In the genomic region with DNA sequence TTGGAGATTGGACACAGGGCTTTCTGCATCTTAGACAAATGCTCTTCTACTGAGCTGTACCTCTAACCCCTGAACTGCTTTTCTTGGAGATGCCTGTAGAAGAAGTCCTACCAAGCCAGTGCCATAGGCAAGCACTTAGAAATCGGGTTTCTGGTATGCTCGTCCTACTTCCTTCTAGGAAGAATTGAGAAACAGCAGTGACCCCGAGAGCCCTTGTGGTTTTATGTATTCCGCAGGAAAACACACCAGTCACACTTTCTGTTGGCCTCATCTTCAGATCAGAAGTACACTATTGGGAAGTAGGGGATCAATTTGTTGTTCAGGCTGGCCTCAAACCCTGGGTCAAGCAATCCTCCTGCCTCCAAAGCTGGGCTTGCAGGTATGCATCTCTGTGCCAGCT, we compare ENCODE assay signal across 20 mouse cellular contexts. TPM values are rescaled to one million over a fixed set of nuclear protein-coding genes. Genes with fewer than 3 reads are reported as not detected.
DNase-seq lines count a peak whose midpoint lies in the region; ATAC-seq lines count a peak whose summit lies in the region.
"Had no signal": no experiment of that assay in that cellular context is flagged by ENCODE, and none has a peak within 500 bp of the region (broad histone marks: within the 10 kb centered on the region; RNA-seq: fewer than 3 reads in every experiment).

No protein-coding gene starts in this region.

- DNase-seq in limb, embryonic 10.5 days (ENCODE audit: low spot score): no peak
- DNase-seq in 416B (ENCODE audit: low read depth): peak; percentile 80
- DNase-seq in fibroblast of lung, adult 2 months (ENCODE audit: low read depth): peak; percentile 37
- DNase-seq in layer of hippocampus, adult 9-11 months: no peak
- no peak for DNase-seq in ovary, postnatal 14 days (ENCODE audit: low spot score)
- DNase-seq: adrenal gland, postnatal 10 days; cerebellum, adult 9-11 months; heart, adult 11 months; heart, postnatal 14 days; kidney, adult 9 months; lung, adult 2 months; right cerebral cortex, adult 18-20 months had no signal

- peaks cover 19% of the 10 kb centered on the region; the same call in 1 of the 2 replicates for H3K4me1 ChIP-seq in limb, embryonic 15.5 days
- H3K4me1 ChIP-seq in limb, embryonic 10.5 days: peaks cover 19% of the 10 kb centered on the region
- H3K4me1 ChIP-seq: heart, embryonic 12.5 days; hindbrain, embryonic 13.5 days; intestine, embryonic 15.5 days; neural tube, embryonic 12.5 days had no signal

- H3K4me2 ChIP-seq in limb, embryonic 15.5 days: no peak overlapping the region
- H3K4me2 ChIP-seq: heart, embryonic 12.5 days; hindbrain, embryonic 13.5 days; intestine, embryonic 15.5 days; neural tube, embryonic 12.5 days had no signal

- no peak overlapping the region for H3K9ac ChIP-seq in limb, embryonic 15.5 days
- H3K9ac ChIP-seq: heart, embryonic 12.5 days; hindbrain, embryonic 13.5 days; intestine, embryonic 15.5 days; neural tube, embryonic 12.5 days had no signal

- ATAC-seq in limb, embryonic 15.5 days (ENCODE audit: insufficient number of reproducible peaks, low FRiP score, low TSS enrichment, low read depth): no peak
- 0 out of 2 replicates have a peak, but pooled peaks have one; percentile 24 for ATAC-seq in monocyte, adult 5-6 weeks (replicated peaks; ENCODE audit: insufficient number of reproducible peaks, low FRiP score, low TSS enrichment, poor library complexity, severe bottlenecking)
- ATAC-seq: intestine, embryonic 15.5 days had no signal

- no peaks in the 10 kb centered on the region for H3K36me3 ChIP-seq in limb, embryonic 15.5 days
- H3K36me3 ChIP-seq in limb, embryonic 10.5 days: no peaks in the 10 kb centered on the region
- H3K36me3 ChIP-seq: heart, embryonic 12.5 days; hindbrain, embryonic 13.5 days; intestine, embryonic 15.5 days; neural tube, embryonic 12.5 days had no signal

- H3K9me3 ChIP-seq in limb, embryonic 15.5 days: no peaks in the 10 kb centered on the region
- no peaks in the 10 kb centered on the region for H3K9me3 ChIP-seq in limb, embryonic 10.5 days (replicated peaks)
- H3K9me3 ChIP-seq: heart, embryonic 12.5 days; hindbrain, embryonic 13.5 days; intestine, embryonic 15.5 days; neural tube, embryonic 12.5 days had no signal

- H3K27ac ChIP-seq in limb, embryonic 15.5 days: peak overlapping the region; percentile 40; the same call in 1 of the 2 replicates
- H3K27ac ChIP-seq in limb, embryonic 10.5 days: no peak overlapping the region
- H3K27ac ChIP-seq: hindbrain, embryonic 13.5 days; intestine, embryonic 15.5 days; neural tube, embryonic 12.5 days; stomach, postnatal 0 days had no signal

- 67% methylated on average over 4 of the region's 4 CpGs for WGBS in limb, embryonic 15.5 days
- WGBS in limb, embryonic 10.5 days: 84% methylated on average over 4 of the region's 4 CpGs

- H3K4me3 ChIP-seq in limb, embryonic 15.5 days: no peak overlapping the region
- no peak overlapping the region for H3K4me3 ChIP-seq in limb, embryonic 10.5 days
- H3K4me3 ChIP-seq: heart, embryonic 12.5 days; hindbrain, embryonic 13.5 days; intestine, embryonic 15.5 days; neural tube, embryonic 12.5 days had no signal

- no peaks in the 10 kb centered on the region for H3K27me3 ChIP-seq in limb, embryonic 15.5 days
- H3K27me3 ChIP-seq in limb, embryonic 10.5 days (ENCODE audit: low read depth, poor library complexity, severe bottlenecking): no peaks in the 10 kb centered on the region
- H3K27me3 ChIP-seq: heart, embryonic 12.5 days; hindbrain, embryonic 13.5 days; intestine, embryonic 15.5 days; neural tube, embryonic 12.5 days; Patski had no signal

RNA-seq across cellular contexts. Expression of a gene that starts 28.0 kb away (rescaled TPM):
- polyA plus RNA-seq in limb, embryonic 15.5 days (2015; fragmentation: Nextera tagmentation; extraction: Ambion mirVana): 15.8 and 19.3 TPM in 2 replicates
- 20.3 and 20.9 TPM in 2 replicates for polyA plus RNA-seq in limb, embryonic 10.5 days (2016; fragmentation: Nextera tagmentation; extraction: Ambion mirVana)
- total RNA-seq in monocyte, adult 5-6 weeks (2017): 35.3 to 43.4 TPM (median 37.8 TPM) in 3 replicates

RNA-seq across cellular contexts. Expression of a gene that starts 39.5 kb away (rescaled TPM):
- polyA plus RNA-seq in limb, embryonic 15.5 days (2015; fragmentation: Nextera tagmentation; extraction: Ambion mirVana): 20.1 and 20.6 TPM in 2 replicates
- 34.3 and 37.1 TPM in 2 replicates for polyA plus RNA-seq in limb, embryonic 10.5 days (2016; fragmentation: Nextera tagmentation; extraction: Ambion mirVana)
- 14.7 to 27.1 TPM (median 23.8 TPM) in 3 replicates for total RNA-seq in monocyte, adult 5-6 weeks (2017)

Comparison
In these comparisons a context has a peak if more than half of its experiments do, and no peak if none do; other contexts are left out.
1. DNase-seq: peak in 416B (single experiment) and fibroblast of lung, adult 2 months (single experiment); none in limb, embryonic 10.5 days (single experiment), layer of hippocampus, adult 9-11 months (single experiment) and ovary, postnatal 14 days (single experiment).